Mouse (Mus musculus) forebrain, embryonic 13.5 days (tissue): ENCODE measurements at regions not wholly inside any gene's neighbourhood (a gene's known extent, or its start where the extent isn't known, plus 50 kb on each side); places are given as distances from the start of the nearest gene placed in this dataset.

Experiments
- ATAC-seq: fragments of 200-750 bp; cut with Nextera tagmentation; 2 replicates; pipeline ENCODE4 v1.8.0; 2017
- H3K27ac ChIP-seq: fragments of 300-500 bp; sonication (generic); 2 replicates; pipeline ENCODE4 v1.5.1; 2015; ENCODE audit warnings: inconsistent platforms, mild to moderate bottlenecking, moderate library complexity
- H3K27me3 ChIP-seq: fragments of 300-500 bp; sonication (generic); 2 replicates; pipeline ENCODE4 v1.6.1; 2015; ENCODE audit warnings: mild to moderate bottlenecking, inconsistent platforms
- H3K36me3 ChIP-seq: fragments of 300-500 bp; sonication (generic); 2 replicates; pipeline ENCODE4 v1.6.1; 2015; ENCODE audit warnings: mild to moderate bottlenecking, inconsistent platforms; ENCODE audit not compliant: poor library complexity, severe bottlenecking
- H3K4me1 ChIP-seq: fragments of 300-500 bp; sonication (generic); 2 replicates; pipeline ENCODE4 v1.6.1; 2015; ENCODE audit warnings: inconsistent platforms
- H3K4me2 ChIP-seq: fragments of 300-500 bp; sonication (generic); 2 replicates; pipeline ENCODE4 v1.6.1; 2015; ENCODE audit warnings: inconsistent platforms, mild to moderate bottlenecking, moderate library complexity
- H3K4me3 ChIP-seq: fragments of 300-500 bp; sonication (generic); 2 replicates; pipeline ENCODE4 v1.5.1; 2015; ENCODE audit warnings: mild to moderate bottlenecking, inconsistent platforms
- H3K9ac ChIP-seq: fragments of 300-500 bp; sonication (generic); 2 replicates; pipeline ENCODE4 v1.6.1; 2015; ENCODE audit warnings: mild to moderate bottlenecking, inconsistent platforms
- H3K9me3 ChIP-seq: fragments of 300-500 bp; sonication (generic); replicated peaks from 2 replicates; pipeline ENCODE4 v1.6.1; 2016; ENCODE audit warnings: inconsistent platforms
- WGBS: fragments of 180-500 bp; shearing (Covaris S2); methylation state at CpG from one replicate; pipeline ENCODE4 v1.1.7; 2015; 5-methylcytosine and 5-hydroxymethylcytosine counted together

GRCm38 (mm10) chr2:19086167-19086566 lies 88.0 kb downstream of the 4930426L09Rik start:
- Histone ChIP-seq H3K36me3 (no peaks in the 10 kb centered on the region), H3K4me2 (no peak overlapping the region), H3K9ac (no peak overlapping the region), H3K4me1 (no peaks in the 10 kb centered on the region), H3K4me3 (no peak overlapping the region), H3K27me3 (no peaks in the 10 kb centered on the region), H3K9me3 (0 out of 2 replicates have a peak, but pooled peaks cover 3% of the 10 kb centered on the region), H3K27ac (no peak overlapping the region)
- WGBS, result 84% methylated on average over 2 of the region's 2 CpGs
- ATAC-seq, result no peak

- Histone ChIP-seq H3K36me3 (no peaks in the 10 kb centered on the region), H3K4me1 (no peaks in the 10 kb centered on the region), H3K4me3 (no peak overlapping the region), H3K27ac (no peak overlapping the region), H3K9me3 (0 out of 2 replicates have a peak, but pooled peaks cover 3% of the 10 kb centered on the region), H3K9ac (no peak overlapping the region), H3K4me2 (no peak overlapping the region), H3K27me3 (no peaks in the 10 kb centered on the region)
- WGBS, result 92% methylated on average over 6 of the region's 6 CpGs
- ATAC-seq, result no peak
Measured at GRCm38 (mm10) chr2:19086621-19087020, 88.5 kb downstream of the 4930426L09Rik start.

GRCm38 (mm10) chr2:19099384-19099783 lies 99.7 kb upstream of the Armc3 start:
- Histone ChIP-seq H3K9me3 (no peaks in the 10 kb centered on the region), H3K27me3 (no peaks in the 10 kb centered on the region), H3K27ac (no peak overlapping the region), H3K4me1 (no peaks in the 10 kb centered on the region), H3K36me3 (no peaks in the 10 kb centered on the region), H3K9ac (no peak overlapping the region), H3K4me3 (no peak overlapping the region), H3K4me2 (no peak overlapping the region)
- ATAC-seq, result no peak
- WGBS, result 89% methylated on average over 2 of the region's 2 CpGs

GRCm38 (mm10) chr2:19108753-19109152 lies 90.3 kb upstream of the Armc3 start:
- H3K9me3 ChIP-seq, result no peaks in the 10 kb centered on the region
- no peak for ATAC-seq
- H3K9ac ChIP-seq, result no peak overlapping the region
- no peak overlapping the region for H3K27ac ChIP-seq
- H3K4me3 ChIP-seq, result no peak overlapping the region
- H3K4me2 ChIP-seq, result no peak overlapping the region
- H3K27me3 ChIP-seq, result no peaks in the 10 kb centered on the region
- H3K36me3 ChIP-seq, result no peaks in the 10 kb centered on the region
- no peaks in the 10 kb centered on the region for H3K4me1 ChIP-seq

- 97% methylated on average over 1 of the region's 1 CpGs for WGBS
Measured at GRCm38 (mm10) chr2:19119871-19120270, 79.2 kb upstream of the Armc3 start.

GRCm38 (mm10) chr2:19132864-19133263 lies 66.2 kb upstream of the Armc3 start:
- Histone ChIP-seq H3K27ac (no peak overlapping the region), H3K4me2 (no peak overlapping the region), H3K4me3 (no peak overlapping the region), H3K9me3 (no peaks in the 10 kb centered on the region), H3K9ac (no peak overlapping the region), H3K4me1 (no peaks in the 10 kb centered on the region), H3K36me3 (no peaks in the 10 kb centered on the region), H3K27me3 (no peaks in the 10 kb centered on the region)
- 93% methylated on average over 6 of the region's 6 CpGs for whole genome bisulfite sequencing
- ATAC-seq, result no peak

More at GRCm38 (mm10) chr2:19119871-19120270, 79.2 kb upstream of the Armc3 start:
- Histone ChIP-seq H3K27me3 (no peaks in the 10 kb centered on the region), H3K4me3 (no peak overlapping the region), H3K9me3 (no peaks in the 10 kb centered on the region), H3K4me2 (no peak overlapping the region), H3K9ac (no peak overlapping the region), H3K36me3 (no peaks in the 10 kb centered on the region), H3K27ac (no peak overlapping the region), H3K4me1 (no peaks in the 10 kb centered on the region)
- ATAC-seq, result no peak

- Histone ChIP-seq H3K4me1 (peaks cover 6% of the 10 kb centered on the region; the same call in 1 of the 2 replicates), H3K9ac (no peak overlapping the region), H3K36me3 (no peaks in the 10 kb centered on the region), H3K27ac (no peak overlapping the region), H3K27me3 (no peaks in the 10 kb centered on the region), H3K4me3 (no peak overlapping the region), H3K4me2 (no peak overlapping the region), H3K9me3 (no peaks in the 10 kb centered on the region)
- ATAC-seq, result no peak
- 79% methylated on average over 2 of the region's 2 CpGs for WGBS
Measured at GRCm38 (mm10) chr2:19142586-19142985, 56.5 kb upstream of the Armc3 start.

GRCm38 (mm10) chr2:19145412-19145811 lies 53.7 kb upstream of the Armc3 start:
- Histone ChIP-seq H3K36me3 (no peaks in the 10 kb centered on the region), H3K9me3 (no peaks in the 10 kb centered on the region)
- no peak for ATAC-seq

GRCm38 (mm10) chr2:19145881-19146280 lies 53.2 kb upstream of the Armc3 start:
- Histone ChIP-seq H3K36me3 (no peaks in the 10 kb centered on the region), H3K9ac (no peak overlapping the region), H3K9me3 (no peaks in the 10 kb centered on the region), H3K4me2 (0 out of 2 replicates have a peak overlapping the region, but pooled peaks have one; percentile 4), H3K27ac (no peak overlapping the region), H3K4me3 (no peak overlapping the region), H3K27me3 (no peaks in the 10 kb centered on the region), H3K4me1 (peaks cover 10% of the 10 kb centered on the region; the same call in 1 of the 2 replicates)
- WGBS, result 57% methylated on average over 2 of the region's 2 CpGs
- peak; percentile 63; the same call in 1 of the 2 replicates for ATAC-seq

More at GRCm38 (mm10) chr2:19145412-19145811, 53.7 kb upstream of the Armc3 start:
- no peak overlapping the region for H3K9ac ChIP-seq
- H3K27me3 ChIP-seq, result no peaks in the 10 kb centered on the region
- no peak overlapping the region for H3K4me3 ChIP-seq
- WGBS, result 79% methylated on average over 3 of the region's 3 CpGs
- H3K4me1 ChIP-seq, result peaks cover 10% of the 10 kb centered on the region; the same call in 1 of the 2 replicates
- H3K27ac ChIP-seq, result no peak overlapping the region
- no peak overlapping the region for H3K4me2 ChIP-seq

- WGBS, result 65% methylated on average over 6 of the region's 6 CpGs
- ATAC-seq, result no peak
- no peak overlapping the region for H3K4me3 ChIP-seq
- H3K36me3 ChIP-seq, result no peaks in the 10 kb centered on the region
- H3K27me3 ChIP-seq, result no peaks in the 10 kb centered on the region
- H3K4me2 ChIP-seq, result no peak overlapping the region
- H3K27ac ChIP-seq, result no peak overlapping the region
- no peak overlapping the region for H3K9ac ChIP-seq
- H3K4me1 ChIP-seq, result peaks cover 10% of the 10 kb centered on the region; the same call in 1 of the 2 replicates
- H3K9me3 ChIP-seq, result no peaks in the 10 kb centered on the region
Measured at GRCm38 (mm10) chr2:19146289-19146688, 52.8 kb upstream of the Armc3 start.

- Histone ChIP-seq H3K27me3 (no peaks in the 10 kb centered on the region), H3K27ac (no peak overlapping the region), H3K9ac (no peak overlapping the region), H3K36me3 (no peaks in the 10 kb centered on the region), H3K9me3 (no peaks in the 10 kb centered on the region), H3K4me2 (no peak overlapping the region), H3K4me1 (peaks cover 10% of the 10 kb centered on the region; the same call in 1 of the 2 replicates), H3K4me3 (no peak overlapping the region)
- peak; percentile 75 for ATAC-seq
- WGBS, result 50% methylated on average over 5 of the region's 5 CpGs
Measured at GRCm38 (mm10) chr2:19148812-19149211, 50.3 kb upstream of the Armc3 start.
